Mouse (Mus musculus) MEL (cell line): ENCODE measurements around the gene Pde3b. TPM values are rescaled to one million over a fixed set of nuclear protein-coding genes. Genes with fewer than 3 reads are reported as not detected.
A peak's percentile ranks its signal among the peaks of the same experiment; 100 is the strongest.

Source experiments
- DNase-seq: peaks from one replicate; pipeline ENCODE4 v3.0.0; 2011; ENCODE audit warnings: low read depth, low spot score
- H3K27ac ChIP-seq: 2 replicates; pipeline ENCODE4 v1.5.1; 2012; ENCODE audit warnings: low read depth, mild to moderate bottlenecking, control low read depth, low read length, moderate library complexity; ENCODE audit not compliant: control insufficient read depth
- H3K27me3 ChIP-seq, 2 experiments: fragments of 150-350 bp in 1 of 2; sonication (generic) in 1 of 2; 2 replicates each; pipeline ENCODE4 v1.6.1; 2012; ENCODE audit warnings: low read length in 2 of 2, mild to moderate bottlenecking in 2 of 2, improper control_type of control experiment in 1 of 2, moderate library complexity in 1 of 2; ENCODE audit not compliant: insufficient read depth in 2 of 2, control insufficient read depth in 1 of 2
- H3K36me3 ChIP-seq, 2 experiments: 2 replicates each; pipeline ENCODE4 v1.6.1; 2012 to 2014; ENCODE audit warnings: low read length in 2 of 2, improper control_type of control experiment in 1 of 2, inconsistent platforms in 1 of 2, mild to moderate bottlenecking in 1 of 2; ENCODE audit not compliant: insufficient read depth in 2 of 2, control insufficient read depth in 1 of 2
- H3K4me1 ChIP-seq, 2 experiments: fragments of 150-350 bp in 1 of 2; sonication (generic) in 1 of 2; 2 replicates each; pipeline ENCODE4 v1.6.1; 2012; ENCODE audit warnings: low read length in 2 of 2, improper control_type of control experiment in 1 of 2, mild to moderate bottlenecking in 1 of 2; ENCODE audit not compliant: insufficient read depth in 2 of 2, control insufficient read depth in 1 of 2
- H3K4me3 ChIP-seq, 2 experiments: fragments of 150-350 bp in 1 of 2; sonication (generic) in 1 of 2; 2 replicates each; pipeline ENCODE4 v1.5.1; 2012; ENCODE audit warnings: low read depth in 2 of 2, low read length in 2 of 2, mild to moderate bottlenecking in 2 of 2, moderate library complexity in 2 of 2, control low read depth in 1 of 2, improper control_type of control experiment in 1 of 2; ENCODE audit not compliant: control insufficient read depth in 1 of 2, insufficient read depth in 1 of 2
- H3K79me2 ChIP-seq: 2 replicates; pipeline ENCODE4 v1.6.1; 2012; ENCODE audit warnings: mild to moderate bottlenecking, low read length, moderate library complexity; ENCODE audit not compliant: control insufficient read depth, poor library complexity, insufficient read depth
- H3K9ac ChIP-seq: 2 replicates; pipeline ENCODE4 v1.6.1; 2012; ENCODE audit warnings: low read depth, mild to moderate bottlenecking, control low read depth, low read length, moderate library complexity; ENCODE audit not compliant: control insufficient read depth, poor library complexity, severe bottlenecking
- H3K9me3 ChIP-seq: fragments of 150-350 bp; sonication (generic); replicated peaks from 2 replicates; pipeline ENCODE4 v1.6.1; 2012; ENCODE audit warnings: mild to moderate bottlenecking, low read length, improper control_type of control experiment, moderate library complexity; ENCODE audit not compliant: insufficient read depth
- BHLHE40 ChIP-seq: IDR thresholded peaks from 2 replicates; pipeline ENCODE4 v1.6.1; 2012; ENCODE audit warnings: low read depth, mild to moderate bottlenecking, inconsistent platforms, low read length, improper control_type of control experiment, borderline replicate concordance
- CHD1 ChIP-seq: IDR thresholded peaks from 2 replicates; pipeline ENCODE4 v1.6.1; 2012; ENCODE audit warnings: low read depth, mild to moderate bottlenecking, inconsistent platforms, low read length, improper control_type of control experiment
- CTCF ChIP-seq, 3 experiments: IDR thresholded peaks in 2 of 3; conservative IDR thresholded peaks in 1 of 3; 2 replicates each; pipeline ENCODE4 v1.5.1; 2011 to 2012; ENCODE audit warnings: low read length in 3 of 3, low read depth in 2 of 3, mild to moderate bottlenecking in 2 of 3, improper control_type of control experiment in 1 of 3, inconsistent platforms in 1 of 3, mixed read lengths in 1 of 3, moderate library complexity in 1 of 3; ENCODE audit not compliant: control insufficient read depth in 1 of 3, insufficient read depth in 1 of 3, poor library complexity in 1 of 3, severe bottlenecking in 1 of 3
- ELF1 ChIP-seq: IDR thresholded peaks from 2 replicates; pipeline ENCODE4 v1.6.1; 2014; ENCODE audit warnings: low read depth, mild to moderate bottlenecking, inconsistent platforms, low read length, improper control_type of control experiment, moderate library complexity
- EP300 ChIP-seq, 2 experiments: IDR thresholded peaks; 2 replicates each; pipeline ENCODE4 v1.6.1; 2011; ENCODE audit warnings: improper control_type of control experiment in 2 of 2, low read length in 2 of 2, low read depth in 1 of 2, mild to moderate bottlenecking in 1 of 2
- GABPA ChIP-seq: IDR thresholded peaks from 2 replicates; pipeline ENCODE4 v1.6.1; 2012; ENCODE audit warnings: low read depth, mild to moderate bottlenecking, inconsistent platforms, low read length, improper control_type of control experiment, moderate library complexity
- GATA1 ChIP-seq: IDR thresholded peaks from 2 replicates; pipeline ENCODE4 v1.6.1; 2011; ENCODE audit warnings: low read depth, low read length, improper control_type of control experiment
- HCFC1 ChIP-seq: IDR thresholded peaks from 2 replicates; pipeline ENCODE4 v1.6.1; 2012; ENCODE audit warnings: low read depth, mild to moderate bottlenecking, inconsistent platforms, low read length, improper control_type of control experiment, moderate library complexity
- JUND ChIP-seq: IDR thresholded peaks from 2 replicates; pipeline ENCODE4 v1.6.1; 2011; ENCODE audit warnings: low read depth, mild to moderate bottlenecking, improper control_type of control experiment, low read length
- MAZ ChIP-seq: IDR thresholded peaks from 2 replicates; pipeline ENCODE4 v1.6.1; 2012; ENCODE audit warnings: low read depth, mild to moderate bottlenecking, inconsistent platforms, low read length, improper control_type of control experiment
- MXI1 ChIP-seq: IDR thresholded peaks from 2 replicates; pipeline ENCODE4 v1.6.1; 2011; ENCODE audit warnings: mild to moderate bottlenecking, low read depth, low read length, improper control_type of control experiment
- MYB ChIP-seq: IDR thresholded peaks from 2 replicates; pipeline ENCODE4 v1.6.1; 2011; ENCODE audit warnings: mild to moderate bottlenecking, low read depth, low read length, improper control_type of control experiment
- MYC ChIP-seq: IDR thresholded peaks from 2 replicates; pipeline ENCODE4 v1.6.1; 2011; ENCODE audit warnings: low read depth, mild to moderate bottlenecking, low read length, improper control_type of control experiment, moderate library complexity
- NELFE ChIP-seq: IDR thresholded peaks from 2 replicates; pipeline ENCODE4 v1.6.1; 2011; ENCODE audit warnings: low read depth, low read length, improper control_type of control experiment
- POLR2A ChIP-seq, 2 experiments: IDR thresholded peaks; 2 replicates each; pipeline ENCODE4 v1.6.1; 2011 to 2012; ENCODE audit warnings: low read length in 2 of 2, mild to moderate bottlenecking in 2 of 2, control low read depth in 1 of 2, improper control_type of control experiment in 1 of 2, low read depth in 1 of 2, moderate library complexity in 1 of 2; ENCODE audit not compliant: control insufficient read depth in 1 of 2, insufficient read depth in 1 of 2, poor library complexity in 1 of 2
- POLR2AphosphoS2 ChIP-seq: IDR thresholded peaks from 2 replicates; pipeline ENCODE4 v1.6.1; 2011; ENCODE audit warnings: low read length, improper control_type of control experiment
- POLR2AphosphoS5 ChIP-seq: IDR thresholded peaks from 2 replicates; pipeline ENCODE4 v1.6.1; 2012; ENCODE audit warnings: low read depth, borderline replicate concordance, mild to moderate bottlenecking, inconsistent platforms, low read length, moderate library complexity, mixed read lengths
- RAD21 ChIP-seq: IDR thresholded peaks from 2 replicates; pipeline ENCODE4 v1.6.1; 2011; ENCODE audit warnings: mild to moderate bottlenecking, low read depth, low read length, improper control_type of control experiment
- RCOR1 ChIP-seq: IDR thresholded peaks from 2 replicates; pipeline ENCODE4 v1.6.1; 2012; ENCODE audit warnings: low read depth, mild to moderate bottlenecking, inconsistent platforms, low read length, improper control_type of control experiment
- SMC3 ChIP-seq: IDR thresholded peaks from 2 replicates; pipeline ENCODE4 v1.6.1; 2011; ENCODE audit warnings: low read depth, low read length, improper control_type of control experiment
- TAL1 ChIP-seq: IDR thresholded peaks from 2 replicates; pipeline ENCODE4 v1.6.1; 2012; ENCODE audit warnings: mild to moderate bottlenecking, inconsistent platforms, low read length, moderate library complexity, mixed read lengths
- TCF12 ChIP-seq: IDR thresholded peaks from 2 replicates; pipeline ENCODE4 v1.6.1; 2014; ENCODE audit warnings: low read depth, mild to moderate bottlenecking, inconsistent platforms, low read length, improper control_type of control experiment, moderate library complexity
- UBTF ChIP-seq: IDR thresholded peaks from 2 replicates; pipeline ENCODE4 v1.6.1; 2012; ENCODE audit warnings: low read depth, mild to moderate bottlenecking, inconsistent platforms, low read length, improper control_type of control experiment, moderate library complexity, borderline replicate concordance; ENCODE audit not compliant: insufficient read depth
- USF1 ChIP-seq: IDR thresholded peaks from 2 replicates; pipeline ENCODE4 v1.6.1; 2014; ENCODE audit warnings: low read depth, mild to moderate bottlenecking, inconsistent platforms, low read length, improper control_type of control experiment, moderate library complexity
- ZKSCAN1 ChIP-seq: IDR thresholded peaks from 2 replicates; pipeline ENCODE4 v1.6.1; 2012; ENCODE audit warnings: low read depth, mild to moderate bottlenecking, inconsistent platforms, low read length, improper control_type of control experiment, moderate library complexity
- ZMIZ1 ChIP-seq: IDR thresholded peaks from 2 replicates; pipeline ENCODE4 v1.6.1; 2012; ENCODE audit warnings: low read depth, mild to moderate bottlenecking, inconsistent platforms, low read length, improper control_type of control experiment, moderate library complexity
- polyA plus RNA-seq, 2 experiments: library from polyadenylated mRNA; stranded (reverse) in 1 of 2; unstranded in 1 of 2; fragments of >175 nt in 1 of 2; fragments of >200 nt in 1 of 2; gene quantifications; 2 replicates each; pipeline versions ENCODE4 v1.2.1 to v1.2.4; 2012; ENCODE audit warnings: low replicate concordance in 2 of 2, low read depth in 1 of 2; ENCODE audit not compliant: insufficient read length in 2 of 2, insufficient read depth in 1 of 2, missing spikeins in 1 of 2
- total RNA-seq: library from RNA; depleted of rRNA; stranded (reverse); fragments of 300-350 nt; gene quantifications from 2 replicates; pipeline ENCODE4 v1.2.3, GENCODE M21; 2012

Gene Pde3b
- total and polyA plus RNA-seq, 3 experiments, result 4.5 to 36.6 (median 9.9) TPM

GRCm38 (mm10) chr7:114453300-114453990, 38.4 kb downstream of the Pde3b start (continued):
- no peak for TF ChIP-seq UBTF
- no peak for TF ChIP-seq POLR2AphosphoS5
- no peak for TF ChIP-seq SMC3
- no peak for TF ChIP-seq MXI1
- peak; percentile 79 to 91 for TF ChIP-seq EP300 (IDR thresholded peaks at IDR 0.05; ENCODE audit: low read depth in 1 of 2, low read length in 2 of 2)
- TF ChIP-seq ELF1, result no peak
- no peak for TF ChIP-seq RAD21
- TF ChIP-seq GABPA, result no peak
- TF ChIP-seq USF1, result peak; percentile 49; the same call in 1 of the 2 replicates
- no peak for TF ChIP-seq MYB
- TF ChIP-seq HCFC1, result peak; percentile 46; the same call in 1 of the 2 replicates
- TF ChIP-seq NELFE, result no peak
- TF ChIP-seq CTCF (IDR thresholded peaks at IDR 0.05 in 2 of 3, conservative IDR thresholded peaks at IDR 0.05 in 1 of 3; ENCODE audit: control insufficient read depth in 1 of 3, insufficient read depth in 1 of 3, low read depth in 2 of 3, low read length in 3 of 3, poor library complexity in 1 of 3, severe bottlenecking in 1 of 3), result no peak
- TF ChIP-seq BHLHE40, result 0 out of 2 replicates have a peak, but pooled peaks have one; percentile 37
- TF ChIP-seq MYC, result peak; percentile 69; the same call in 1 of the 2 replicates
- TF ChIP-seq POLR2A (IDR thresholded peaks at IDR 0.05; ENCODE audit: control insufficient read depth in 1 of 2, insufficient read depth in 1 of 2, low read depth in 1 of 2, low read length in 2 of 2, poor library complexity in 1 of 2), result no peak
- peak; percentile 57; the same call in 1 of the 2 replicates for TF ChIP-seq TCF12
- TF ChIP-seq TAL1, result no peak; the same call in 1 of the 2 replicates
- TF ChIP-seq CHD1, result no peak
- no peak for TF ChIP-seq JUND
- no peak for TF ChIP-seq ZKSCAN1

GRCm38 (mm10) chr7:114454858-114455257, 39.8 kb downstream of the Pde3b start:
- Histone ChIP-seq H3K9ac (no peak overlapping the region), H3K4me1 (peaks cover 10 to 16% of the 10 kb centered on the region in 2 experiments), H3K9me3 (no peaks in the 10 kb centered on the region), H3K36me3 (peaks cover 0 to 36% of the 10 kb centered on the region in 2 experiments; a peak in 2 of 4 replicates), H3K79me2 (peaks cover 12% of the 10 kb centered on the region), H3K27me3 (no peaks in the 10 kb centered on the region), H3K27ac (no peak overlapping the region), H3K4me3 (no peak overlapping the region)
- TF ChIP-seq EP300 (IDR thresholded peaks at IDR 0.05; ENCODE audit: low read depth in 1 of 2, low read length in 2 of 2) (no peak), GATA1 (no peak), ELF1 (no peak), POLR2AphosphoS5 (no peak), NELFE (no peak), ZMIZ1 (no peak), RCOR1 (no peak), POLR2AphosphoS2 (no peak), MAZ (no peak), USF1 (no peak), MYC (no peak), HCFC1 (no peak)
- DNase-seq, result no peak
